ENCODE assay signal across 24 mouse cellular contexts in the genomic region with DNA sequence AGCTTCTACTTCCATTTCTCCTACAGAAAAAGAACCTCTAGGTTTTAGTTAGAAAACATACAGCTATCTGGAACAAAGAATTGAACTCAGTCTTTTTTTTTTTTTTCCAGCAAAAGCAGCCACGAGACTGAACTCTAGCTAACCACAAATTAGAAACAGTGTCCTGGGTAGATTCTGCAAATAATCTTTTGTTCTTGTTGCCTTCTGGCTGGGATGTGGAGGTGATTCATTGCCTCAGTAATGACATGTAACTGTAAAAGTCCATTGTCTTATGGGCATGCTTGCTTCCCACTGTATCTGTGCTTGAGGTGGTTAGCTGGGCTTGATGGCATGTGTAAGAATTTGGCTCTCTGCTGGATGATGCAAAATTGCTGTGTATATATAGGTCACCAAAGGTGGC. TPM values are rescaled to one million over a fixed set of nuclear protein-coding genes. Genes with fewer than 3 reads are reported as not detected.
"Had no signal": no experiment of that assay in that cellular context is flagged by ENCODE, and none has a peak within 500 bp of the region (broad histone marks: within the 10 kb centered on the region; RNA-seq: fewer than 3 reads in every experiment).

No protein-coding gene starts in this region.

- DNase-seq: kidney, adult 2 months; kidney, postnatal 36 days; left cerebral cortex, postnatal 4 days; liver, postnatal 0 days; lung, embryonic 14.5 days; retina, postnatal 1 day; right cerebral cortex, postnatal 25 days; spleen, adult 18-20 months; thymus, adult 2 months; thymus, postnatal 14 days had no signal

- H3K4me3 ChIP-seq: limb, embryonic 12.5 days; limb, embryonic 15.5 days; midbrain, embryonic 12.5 days; myocyte; neural tube, embryonic 13.5 days had no signal

- ATAC-seq: liver, postnatal 0 days; lung, postnatal 0 days; midbrain, embryonic 16.5 days had no signal

- H3K27ac ChIP-seq: kidney, postnatal 0 days; limb, embryonic 12.5 days; limb, embryonic 15.5 days; liver, embryonic 14.5 days; macrophage; midbrain, embryonic 12.5 days; neural tube, embryonic 13.5 days had no signal

- H3K9ac ChIP-seq: limb, embryonic 12.5 days; limb, embryonic 15.5 days; liver, embryonic 14.5 days; liver, postnatal 0 days; lung, embryonic 14.5 days; midbrain, embryonic 12.5 days; neural tube, embryonic 13.5 days had no signal

- H3K4me2 ChIP-seq: limb, embryonic 12.5 days; limb, embryonic 15.5 days; liver, embryonic 11.5 days; lung, embryonic 14.5 days; midbrain, embryonic 12.5 days; neural tube, embryonic 13.5 days had no signal

- H3K36me3 ChIP-seq: limb, embryonic 12.5 days; limb, embryonic 15.5 days; midbrain, embryonic 12.5 days; neural tube, embryonic 13.5 days had no signal

- H3K27me3 ChIP-seq: limb, embryonic 12.5 days; limb, embryonic 15.5 days; midbrain, embryonic 12.5 days; neural tube, embryonic 13.5 days had no signal

- H3K4me1 ChIP-seq: limb, embryonic 12.5 days; limb, embryonic 15.5 days; midbrain, embryonic 12.5 days; neural tube, embryonic 13.5 days had no signal

- H3K9me3 ChIP-seq: limb, embryonic 12.5 days; limb, embryonic 15.5 days; midbrain, embryonic 12.5 days; neural tube, embryonic 13.5 days had no signal

RNA-seq across cellular contexts. Expression of a gene that starts 16.4 kb away (rescaled TPM):
- polyA plus RNA-seq: kidney, adult 2 months; kidney, embryonic 14.5 days; kidney, postnatal 0 days; limb, embryonic 12.5 days; limb, embryonic 15.5 days; liver, embryonic 11.5 days; liver, embryonic 14.5 days; liver, postnatal 0 days; lung, embryonic 14.5 days; lung, postnatal 0 days; macrophage; midbrain, embryonic 12.5 days; midbrain, embryonic 16.5 days; myocyte; neural tube, embryonic 13.5 days; stomach, embryonic 16.5 days had no signal

RNA-seq across cellular contexts. Expression of a gene that starts 24.6 kb away (rescaled TPM):
- polyA plus RNA-seq: kidney, adult 2 months; kidney, embryonic 14.5 days; kidney, postnatal 0 days; limb, embryonic 12.5 days; limb, embryonic 15.5 days; liver, embryonic 11.5 days; liver, embryonic 14.5 days; liver, postnatal 0 days; lung, embryonic 14.5 days; lung, postnatal 0 days; macrophage; midbrain, embryonic 12.5 days; midbrain, embryonic 16.5 days; myocyte; neural tube, embryonic 13.5 days; stomach, embryonic 16.5 days; testis, adult 2 months; thymus, adult 2 months had no signal

RNA-seq across cellular contexts. Expression of a gene that starts 33.5 kb away (rescaled TPM):
- polyA plus RNA-seq: kidney, adult 2 months; kidney, embryonic 14.5 days; kidney, postnatal 0 days; limb, embryonic 12.5 days; limb, embryonic 15.5 days; liver, embryonic 11.5 days; liver, embryonic 14.5 days; liver, postnatal 0 days; lung, embryonic 14.5 days; lung, postnatal 0 days; macrophage; midbrain, embryonic 12.5 days; midbrain, embryonic 16.5 days; myocyte; neural tube, embryonic 13.5 days; stomach, embryonic 16.5 days; thymus, adult 2 months had no signal
